In genomic region chr16:4273702-4274476, GRCm38 (mm10) we compare ENCODE assay signal across 7 mouse cellular contexts.
DNase-seq lines count a peak whose midpoint lies in the region; ATAC-seq lines count a peak whose summit lies in the region.

No protein-coding gene starts in this region.

- ATAC-seq in erythroblast, adult 5-6 weeks (replicated peaks; ENCODE audit: low FRiP score, poor library complexity, severe bottlenecking) = no peak

- intact Hi-C loops in gastrocnemius, postnatal 14 days (cut with DNase I; ENCODE audit: low total_unique reads) = no loop called here
- intact Hi-C loops in left cerebral cortex, postnatal 25 days (cut with DNase I) = no loop called here

- peak; percentile 81 for DNase-seq in MN1 (ENCODE audit: low spot score)
- peak; percentile 78 for DNase-seq in adrenal gland, adult 2 months
- DNase-seq in gastrocnemius, postnatal 14 days = peak; percentile 76
- peak; percentile 51 to 77 for DNase-seq in kidney, adult 8-10 months
- peak; percentile 75 to 90 for DNase-seq in left cerebral cortex, postnatal 25 days (ENCODE audit: low spot score in 2 of 2)
- DNase-seq in right cerebral cortex, postnatal 14 days = peak; percentile 78
